Mouse (Mus musculus): ENCODE data around the gene 2210408I21Rik. TPM values are rescaled to one million over a fixed set of nuclear protein-coding genes. Genes with fewer than 3 reads are reported as not detected.
"Not testable (repeated sequence)": the region's sequence is repeated elsewhere in the genome, so short reads cannot be mapped to it uniquely, and the experiment has no call there.

Gene 2210408I21Rik
- polyA plus RNA-seq (2015; fragmentation: Nextera tagmentation; extraction: Ambion mirVana), result 10.4 and 13.2 TPM in 2 replicates

DNA sequence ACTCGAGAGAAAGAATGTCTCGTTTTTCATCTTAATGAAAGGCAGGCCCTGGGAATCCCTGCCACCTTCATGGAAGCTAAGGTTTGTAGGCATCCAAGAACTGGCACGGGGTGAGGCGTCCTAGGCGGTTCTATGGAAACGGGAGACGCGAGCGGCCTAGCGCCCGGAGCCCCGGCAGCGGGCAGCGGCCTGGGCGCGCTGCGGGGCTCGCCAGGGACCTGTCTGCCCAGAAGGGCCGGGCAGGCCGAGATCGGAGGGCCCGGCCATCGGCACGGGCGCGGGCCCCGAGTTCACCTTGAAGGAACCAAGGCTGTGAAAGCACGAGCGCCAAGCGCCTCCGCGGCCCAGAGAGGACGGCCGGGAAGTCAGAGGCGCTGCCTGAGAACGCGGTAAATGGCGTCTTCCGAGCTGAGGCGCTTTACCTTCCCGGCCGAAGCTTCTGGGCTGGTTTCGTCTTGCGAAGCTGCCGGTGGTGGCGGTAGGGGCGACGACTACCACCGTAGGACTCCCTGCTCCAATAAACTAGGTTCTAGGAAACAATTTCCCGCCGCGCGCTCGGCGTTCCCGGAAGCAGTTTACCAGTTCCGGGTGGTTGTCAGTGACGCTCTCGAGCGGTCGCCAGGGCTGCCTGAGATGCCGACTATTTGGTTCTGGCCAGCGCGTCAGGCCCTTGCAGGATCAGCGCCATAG is at the start of gene 2210408I21Rik, which contains the start of gene Slf1:
Gene 2210408I21Rik (plus strand): TSS at position 610 of the 690 bp plus-strand sequence.
Gene Slf1 (minus strand): TSS at position 543 of the 690 bp plus-strand sequence.
- peak; percentile 96 for ATAC-seq (ENCODE audit: insufficient number of reproducible peaks, insufficient read depth, low FRiP score, low TSS enrichment, low read depth)
- H3K27me3 ChIP-seq, result no peaks in the 10 kb centered on the region
- H3K4me3 ChIP-seq, result peak within 1 kb of the TSS; percentile 96
- peaks cover 4% of the 10 kb centered on the region; the same call in 1 of the 2 replicates for H3K4me1 ChIP-seq
- H3K9ac ChIP-seq, result peak within 1 kb of the TSS; percentile 92
- WGBS, result under 1% methylated on average over 65 of the region's 65 CpGs
- peak within 1 kb of the TSS; percentile 95 for H3K27ac ChIP-seq
- no peaks in the 10 kb centered on the region for H3K36me3 ChIP-seq
- peak within 1 kb of the TSS; percentile 69 for H3K4me2 ChIP-seq
- no peaks in the 10 kb centered on the region for H3K9me3 ChIP-seq

- not testable (repeated sequence) for H3K4me3 ChIP-seq; H3K4me2 ChIP-seq; H3K9me3 ChIP-seq; H3K27me3 ChIP-seq; H3K9ac ChIP-seq; H3K27ac ChIP-seq; ATAC-seq (ENCODE audit: insufficient number of reproducible peaks, insufficient read depth, low FRiP score, low TSS enrichment, low read depth); H3K4me1 ChIP-seq
- WGBS, result 89% methylated on average over 1 of the region's 1 CpGs
- H3K36me3 ChIP-seq, result peaks cover 30% of the 10 kb centered on the region
Observed at GRCm38 (mm10) chr13:77092876-77093275, 42.5 kb upstream of the 2210408I21Rik start.

GRCm38 (mm10) chr13:77107734-77108133 is 27.6 kb upstream of the 2210408I21Rik start:
- Histone ChIP-seq H3K27ac (no peak overlapping the region), H3K4me2 (no peak overlapping the region), H3K27me3 (no peaks in the 10 kb centered on the region), H3K36me3 (peaks cover 9% of the 10 kb centered on the region), H3K9me3 (no peaks in the 10 kb centered on the region), H3K9ac (no peak overlapping the region), H3K4me1 (no peaks in the 10 kb centered on the region), H3K4me3 (no peak overlapping the region)
- ATAC-seq (ENCODE audit: insufficient number of reproducible peaks, insufficient read depth, low FRiP score, low TSS enrichment, low read depth), result no peak

GRCm38 (mm10) chr13:77118695-77119094 is 16.6 kb upstream of the 2210408I21Rik start:
- H3K9me3 ChIP-seq, result no peaks in the 10 kb centered on the region
- no peaks in the 10 kb centered on the region for H3K4me1 ChIP-seq
- WGBS, result 94% methylated on average over 4 of the region's 4 CpGs
- no peak overlapping the region for H3K4me2 ChIP-seq
- no peak overlapping the region for H3K4me3 ChIP-seq
- H3K9ac ChIP-seq, result no peak overlapping the region
- H3K36me3 ChIP-seq, result 0 out of 2 replicates have a peak, but pooled peaks cover 9% of the 10 kb centered on the region
- no peak for ATAC-seq (ENCODE audit: insufficient number of reproducible peaks, insufficient read depth, low FRiP score, low TSS enrichment, low read depth)
- H3K27ac ChIP-seq, result no peak overlapping the region
- H3K27me3 ChIP-seq, result no peaks in the 10 kb centered on the region

DNA sequence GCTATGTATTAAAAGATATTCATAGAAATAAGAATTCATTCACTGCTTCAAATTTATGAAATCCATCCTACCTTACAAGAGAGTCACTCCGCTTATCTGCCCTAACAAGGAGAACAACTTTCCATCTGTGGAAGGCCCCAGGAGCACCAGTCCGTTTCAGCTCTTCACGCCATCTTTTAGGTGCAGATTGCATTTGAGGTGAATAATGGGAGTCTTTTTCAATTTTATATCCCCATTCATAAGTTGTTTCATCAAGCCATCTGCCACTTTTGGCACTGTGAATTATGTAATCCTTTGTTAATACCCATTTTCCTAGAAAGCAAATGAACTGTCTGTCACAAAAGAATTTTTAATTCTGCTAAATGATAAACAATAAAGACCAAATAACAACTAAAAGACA is 10.2 kb upstream of the 2210408I21Rik start:
- no peaks in the 10 kb centered on the region for H3K27me3 ChIP-seq
- no peak overlapping the region for H3K27ac ChIP-seq
- H3K4me2 ChIP-seq, result no peak overlapping the region
- H3K9me3 ChIP-seq, result no peaks in the 10 kb centered on the region
- WGBS, result 92% methylated on average over 3 of the region's 3 CpGs
- H3K4me1 ChIP-seq, result no peaks in the 10 kb centered on the region
- no peak overlapping the region for H3K9ac ChIP-seq
- H3K4me3 ChIP-seq, result no peak overlapping the region
- H3K36me3 ChIP-seq, result peaks cover 16% of the 10 kb centered on the region
- no peak for ATAC-seq (ENCODE audit: insufficient number of reproducible peaks, insufficient read depth, low FRiP score, low TSS enrichment, low read depth)

DNA sequence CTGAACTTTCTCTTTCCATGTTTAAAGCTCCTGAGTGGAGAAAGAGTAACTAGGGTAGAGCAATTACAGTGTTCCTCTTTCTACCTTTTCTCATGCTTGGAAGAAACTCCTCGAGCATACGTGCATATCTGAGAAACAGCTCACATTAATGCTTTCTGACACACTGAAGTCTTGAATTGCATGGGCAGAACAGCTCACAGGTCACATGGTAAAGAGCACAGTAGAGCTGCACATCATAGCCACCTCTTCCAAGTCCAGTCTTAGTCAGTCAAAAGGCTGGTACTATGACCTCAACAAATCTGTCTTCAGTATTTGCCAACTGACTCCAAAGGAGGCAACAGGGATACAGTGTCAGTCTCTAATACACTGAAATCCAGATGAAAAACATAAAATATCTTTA is 7.1 kb upstream of the 2210408I21Rik start:
- Histone ChIP-seq H3K27me3 (no peaks in the 10 kb centered on the region), H3K9me3 (no peaks in the 10 kb centered on the region), H3K9ac (no peak overlapping the region), H3K4me3 (no peak overlapping the region), H3K27ac (no peak overlapping the region), H3K4me2 (no peak overlapping the region), H3K4me1 (no peaks in the 10 kb centered on the region), H3K36me3 (peaks cover 16% of the 10 kb centered on the region)
- WGBS, result 62% methylated on average over 2 of the region's 2 CpGs
- ATAC-seq (ENCODE audit: insufficient number of reproducible peaks, insufficient read depth, low FRiP score, low TSS enrichment, low read depth), result no peak

- H3K27me3 ChIP-seq, result no peaks in the 10 kb centered on the region
- H3K27ac ChIP-seq, result no peak overlapping the region
- peaks cover under 1% of the 10 kb centered on the region; the same call in 1 of the 2 replicates for H3K4me1 ChIP-seq
- no peaks in the 10 kb centered on the region for H3K9me3 ChIP-seq
- ATAC-seq (ENCODE audit: insufficient number of reproducible peaks, insufficient read depth, low FRiP score, low TSS enrichment, low read depth), result no peak
- H3K9ac ChIP-seq, result no peak overlapping the region
- WGBS, result 81% methylated on average over 2 of the region's 2 CpGs
- no peaks in the 10 kb centered on the region for H3K36me3 ChIP-seq
- no peak overlapping the region for H3K4me2 ChIP-seq
- H3K4me3 ChIP-seq, result no peak overlapping the region
Observed at GRCm38 (mm10) chr13:77131132-77131531, 4.2 kb upstream of the 2210408I21Rik start.

- Histone ChIP-seq H3K27me3 (no peaks in the 10 kb centered on the region), H3K4me3 (peak overlapping the region; percentile 96), H3K9ac (peak overlapping the region; percentile 92), H3K4me2 (peak overlapping the region; percentile 69), H3K4me1 (peaks cover 4% of the 10 kb centered on the region; the same call in 1 of the 2 replicates), H3K27ac (peak overlapping the region; percentile 95), H3K36me3 (no peaks in the 10 kb centered on the region), H3K9me3 (no peaks in the 10 kb centered on the region)
- peak; percentile 68 for ATAC-seq (ENCODE audit: insufficient number of reproducible peaks, insufficient read depth, low FRiP score, low TSS enrichment, low read depth)
- WGBS, result 0% methylated on average over 11 of the region's 11 CpGs
Observed at GRCm38 (mm10) chr13:77135621-77135981, 261 bp downstream of the 2210408I21Rik start.

DNA sequence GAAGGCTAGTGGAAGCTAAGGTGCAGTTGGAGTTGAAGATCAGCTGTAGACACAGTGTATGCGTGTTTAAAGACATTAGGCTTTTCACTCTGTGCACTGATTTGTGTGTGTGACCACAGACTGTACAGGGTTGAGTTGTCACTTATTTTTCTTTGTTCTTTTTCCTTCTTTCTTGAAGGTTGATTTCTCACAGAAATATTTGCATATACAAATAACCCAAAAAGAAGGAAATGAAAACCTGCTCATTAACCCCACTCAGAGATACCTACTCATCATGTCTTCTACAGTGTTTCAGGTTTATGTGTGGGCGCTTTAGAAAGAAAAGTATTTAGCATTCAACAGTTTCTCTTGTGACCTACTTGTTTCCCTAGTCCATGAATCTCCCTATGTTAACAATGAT is 5.5 kb downstream of the 2210408I21Rik start:
- 90% methylated on average over 2 of the region's 2 CpGs for WGBS
- no peaks in the 10 kb centered on the region for H3K9me3 ChIP-seq
- H3K4me3 ChIP-seq, result no peak overlapping the region
- no peaks in the 10 kb centered on the region for H3K27me3 ChIP-seq
- H3K27ac ChIP-seq, result no peak overlapping the region
- no peak for ATAC-seq (ENCODE audit: insufficient number of reproducible peaks, insufficient read depth, low FRiP score, low TSS enrichment, low read depth)
- no peak overlapping the region for H3K4me2 ChIP-seq
- peaks cover 4% of the 10 kb centered on the region; the same call in 1 of the 2 replicates for H3K4me1 ChIP-seq
- no peaks in the 10 kb centered on the region for H3K36me3 ChIP-seq
- no peak overlapping the region for H3K9ac ChIP-seq

DNA sequence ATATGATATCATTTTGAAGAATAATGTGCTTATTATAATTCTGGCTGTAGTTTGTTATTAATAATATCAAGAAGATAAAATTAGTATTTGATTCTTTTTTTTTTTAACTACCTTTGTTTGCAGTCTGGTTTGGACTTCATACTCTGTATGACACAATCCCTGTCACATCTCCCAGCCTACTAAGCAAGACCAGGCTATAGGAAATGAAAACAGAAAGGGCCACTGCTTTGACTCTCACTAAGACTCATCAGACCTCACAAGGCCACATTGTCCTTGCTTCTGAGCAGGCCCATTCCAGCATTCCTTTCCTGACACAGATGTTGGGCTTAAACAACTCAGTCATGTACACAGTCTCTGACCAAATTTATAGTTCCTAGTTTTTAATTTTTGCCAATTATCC is 42.6 kb downstream of the 2210408I21Rik start:
- Histone ChIP-seq H3K27ac (no peak overlapping the region), H3K27me3 (no peaks in the 10 kb centered on the region), H3K4me2 (no peak overlapping the region), H3K9me3 (no peaks in the 10 kb centered on the region), H3K4me3 (no peak overlapping the region), H3K36me3 (0 out of 2 replicates have a peak, but pooled peaks cover 3% of the 10 kb centered on the region), H3K9ac (no peak overlapping the region), H3K4me1 (no peaks in the 10 kb centered on the region)
- ATAC-seq (ENCODE audit: insufficient number of reproducible peaks, insufficient read depth, low FRiP score, low TSS enrichment, low read depth), result no peak

DNA sequence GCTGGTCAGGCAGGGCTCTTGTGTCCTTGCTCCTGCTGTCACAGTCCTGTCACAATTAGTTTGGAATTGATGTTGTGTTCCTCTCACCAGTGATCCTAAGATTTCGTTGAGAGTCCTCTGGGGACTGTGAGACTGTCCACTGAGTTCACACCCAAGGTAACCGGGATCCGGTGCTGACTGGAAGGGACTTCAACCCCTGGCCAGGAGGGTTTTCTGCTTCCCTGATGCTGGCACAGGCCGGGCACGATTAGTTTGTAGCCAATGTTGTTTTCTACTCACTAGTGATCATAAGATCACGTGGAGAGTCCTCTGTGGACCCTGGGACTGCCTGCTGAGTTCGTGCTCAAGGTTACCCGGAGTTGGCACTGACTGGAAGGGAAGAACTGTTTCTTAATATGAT is 55.3 kb downstream of the 2210408I21Rik start:
- no peaks in the 10 kb centered on the region for H3K36me3 ChIP-seq
- H3K9ac ChIP-seq, result no peak overlapping the region
- H3K4me1 ChIP-seq, result no peaks in the 10 kb centered on the region
- H3K4me3 ChIP-seq, result no peak overlapping the region
- H3K4me2 ChIP-seq, result no peak overlapping the region
- no peaks in the 10 kb centered on the region for H3K27me3 ChIP-seq
- no peaks in the 10 kb centered on the region for H3K9me3 ChIP-seq
- H3K27ac ChIP-seq, result no peak overlapping the region
- no peak for ATAC-seq (ENCODE audit: insufficient number of reproducible peaks, insufficient read depth, low FRiP score, low TSS enrichment, low read depth)
- WGBS, result 87% methylated on average over 8 of the region's 8 CpGs

DNA sequence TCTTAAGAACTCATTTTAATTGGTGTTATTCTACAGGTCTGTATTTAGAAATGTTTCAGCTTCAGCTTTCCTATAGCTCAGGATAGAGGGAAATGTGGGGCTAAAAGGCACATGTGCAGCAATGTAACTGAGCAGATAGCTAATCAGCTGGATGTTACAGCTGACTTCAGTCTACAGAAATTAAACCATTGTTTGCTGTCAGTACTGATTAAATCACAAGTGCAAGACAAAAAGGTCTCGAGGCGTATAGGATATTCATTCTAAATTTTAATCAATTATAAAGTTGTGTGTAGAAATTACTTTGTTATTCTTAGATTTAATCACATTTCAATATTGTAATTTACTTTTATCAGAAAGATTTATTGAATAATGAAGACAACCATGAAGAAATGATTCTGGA is 56.9 kb downstream of the 2210408I21Rik start:
- H3K9ac ChIP-seq, result no peak overlapping the region
- WGBS, result 67% methylated on average over 2 of the region's 2 CpGs
- H3K36me3 ChIP-seq, result no peaks in the 10 kb centered on the region
- H3K9me3 ChIP-seq, result no peaks in the 10 kb centered on the region
- no peak for ATAC-seq (ENCODE audit: insufficient number of reproducible peaks, insufficient read depth, low FRiP score, low TSS enrichment, low read depth)
- no peak overlapping the region for H3K4me2 ChIP-seq
- H3K27ac ChIP-seq, result no peak overlapping the region
- H3K4me3 ChIP-seq, result no peak overlapping the region
- H3K4me1 ChIP-seq, result no peaks in the 10 kb centered on the region
- no peaks in the 10 kb centered on the region for H3K27me3 ChIP-seq

Data from embryonic facial prominence, embryonic 13.5 days (tissue).